Mouse (Mus musculus) right cerebral cortex, postnatal 25 days (tissue): ENCODE results near the gene Pop5.

ENCODE experiments used
- DNase-seq: peaks from one replicate; pipeline ENCODE4 v3.0.0; 2022

Gene Pop5

DNA sequence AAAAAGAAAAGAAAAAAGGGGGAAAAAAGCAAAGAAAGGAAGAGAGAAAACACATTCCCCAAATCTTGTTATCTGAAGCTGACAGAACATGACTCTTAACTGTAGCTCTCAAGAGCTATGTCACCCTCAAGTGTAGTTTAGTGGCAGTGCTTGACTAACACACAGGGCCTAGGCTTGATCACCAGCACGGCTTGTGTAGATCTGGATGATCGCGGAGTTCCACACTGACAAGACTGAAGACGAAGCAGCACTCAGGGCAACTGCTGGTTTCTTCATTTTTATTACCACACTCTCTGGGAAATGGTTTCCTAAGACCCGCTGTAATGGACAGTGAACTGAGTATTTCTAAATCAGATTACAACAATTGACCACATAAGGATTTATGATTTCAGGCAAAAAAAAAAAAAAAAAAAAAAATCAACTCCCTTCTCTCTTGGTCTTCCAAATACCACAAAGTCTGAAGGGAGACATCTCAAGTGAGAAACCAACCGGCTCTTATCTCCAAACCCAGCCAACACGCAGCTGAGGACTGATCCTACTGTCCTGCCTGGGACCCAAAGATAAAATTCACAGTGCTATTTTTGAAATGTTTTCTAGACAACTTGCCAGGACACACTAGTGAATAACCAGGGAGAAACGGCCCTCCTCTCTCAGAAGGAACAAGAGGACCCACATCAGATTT lies 31.3 kb downstream of the Pop5 start:
- DNase-seq: no peak

- no peak for DNase-seq
Observed at GRCm38 (mm10) chr5:115267469-115268045, 31.9 kb downstream of the Pop5 start.

GRCm38 (mm10) chr5:115268266-115268665 lies 32.6 kb downstream of the Pop5 start:
- no peak for DNase-seq

DNA sequence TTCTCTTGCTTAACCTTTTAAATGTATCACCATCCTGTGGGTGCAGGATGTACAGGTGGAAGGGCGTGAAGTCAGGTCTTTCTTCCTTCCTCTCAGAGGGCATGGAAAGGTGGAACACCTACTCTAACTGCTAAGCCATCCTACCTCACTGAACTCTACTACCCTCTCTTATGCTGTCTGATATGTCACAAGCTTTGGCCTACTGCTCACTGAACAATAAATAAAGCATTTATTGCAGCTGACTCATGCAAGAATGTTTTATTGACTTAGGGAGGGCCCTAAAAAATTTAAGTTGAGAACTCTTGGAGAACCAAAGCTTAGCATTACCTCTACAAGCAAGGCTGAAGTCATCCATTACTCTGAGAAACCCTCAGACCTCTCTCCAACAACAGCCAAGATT lies 34.3 kb downstream of the Pop5 start:
- no peak for DNase-seq

- peak; percentile 46 for DNase-seq
Observed at GRCm38 (mm10) chr5:115271931-115272811, 36.5 kb downstream of the Pop5 start.

DNA sequence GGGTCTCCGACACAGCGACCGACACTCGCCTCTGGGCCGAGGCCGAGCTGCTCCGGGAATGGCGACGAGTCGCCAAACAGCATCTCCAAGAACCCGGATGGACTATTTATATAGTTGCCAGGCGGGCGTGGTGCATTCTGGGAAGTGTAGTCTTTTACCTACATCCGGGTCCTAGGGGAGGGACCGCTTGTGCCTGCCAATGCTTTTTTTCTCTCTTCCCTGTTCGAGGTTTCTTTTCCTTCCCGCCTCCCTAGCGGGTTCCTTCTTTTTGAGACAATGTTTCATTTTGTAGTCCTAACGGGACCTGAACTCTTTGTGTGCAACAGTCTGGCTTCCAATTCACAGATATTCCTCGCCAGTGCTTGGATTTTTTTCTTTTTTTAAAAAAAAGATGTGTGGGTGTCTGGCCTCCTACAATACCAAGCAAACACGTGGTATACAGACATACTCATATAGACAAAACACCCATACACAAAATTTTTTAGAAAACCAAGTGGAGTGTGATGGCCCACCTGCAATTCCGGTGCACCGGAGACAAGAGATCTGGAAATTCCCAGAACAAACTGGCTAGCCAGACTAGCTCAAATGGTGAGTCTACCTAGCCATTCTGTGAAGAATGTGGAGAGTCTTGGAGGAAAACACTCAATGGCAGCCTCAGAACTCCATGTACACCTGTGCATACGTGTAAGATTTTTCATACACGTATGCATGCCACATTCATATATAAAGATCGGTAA lies 37.3 kb downstream of the Pop5 start, which contains the start of gene Rnf10:
TSS of gene Rnf10 (minus strand) at position 87 of the 737 bp plus-strand sequence.
- DNase-seq: peak; percentile 96

DNA sequence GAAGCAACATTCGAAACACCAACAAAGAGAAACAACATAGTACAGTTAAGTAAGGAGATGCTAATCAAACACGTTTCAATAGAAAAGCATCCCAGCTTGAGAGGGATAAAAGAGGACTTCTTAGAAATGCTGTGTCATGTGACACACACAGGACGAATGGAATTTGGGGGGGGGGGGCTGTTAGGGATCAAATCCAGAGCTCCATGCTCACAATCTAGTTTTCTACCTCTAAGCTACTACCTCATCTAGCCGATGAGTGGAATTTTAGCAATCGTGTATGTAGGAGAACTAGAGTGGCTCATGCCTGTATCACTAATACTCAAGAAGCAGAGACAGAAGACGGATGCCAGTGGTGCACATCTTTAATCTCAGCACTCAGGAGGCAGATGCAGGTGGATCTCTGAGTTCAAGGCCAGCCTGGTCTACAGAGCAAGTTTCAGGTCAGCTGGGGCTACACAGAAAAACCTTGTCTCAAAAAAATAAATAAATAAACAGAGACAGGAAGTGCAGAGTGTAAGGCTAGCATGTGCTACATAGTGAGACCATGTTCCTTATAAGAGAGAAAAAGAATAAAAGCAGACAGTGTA lies 38.0 kb downstream of the Pop5 start:
- no peak for DNase-seq

DNA sequence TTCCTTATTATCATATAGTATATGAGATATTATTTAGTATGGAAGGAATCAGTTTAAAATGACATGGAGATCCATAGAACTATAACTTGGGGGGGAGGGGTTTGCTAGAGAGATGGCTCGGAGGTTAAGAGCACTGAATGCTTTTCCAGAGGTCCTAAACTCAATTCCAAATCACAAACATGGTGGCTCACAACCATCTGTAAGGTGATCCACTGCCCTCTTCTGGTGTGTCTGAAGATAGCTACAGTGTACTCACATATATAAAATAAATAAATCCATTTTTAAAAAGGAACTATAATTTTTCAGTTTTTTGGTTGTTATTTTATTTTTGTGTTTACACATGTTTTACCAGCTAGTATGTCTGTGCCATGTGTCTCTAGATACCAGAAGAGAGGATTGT lies 38.7 kb downstream of the Pop5 start:
- no peak for DNase-seq

DNA sequence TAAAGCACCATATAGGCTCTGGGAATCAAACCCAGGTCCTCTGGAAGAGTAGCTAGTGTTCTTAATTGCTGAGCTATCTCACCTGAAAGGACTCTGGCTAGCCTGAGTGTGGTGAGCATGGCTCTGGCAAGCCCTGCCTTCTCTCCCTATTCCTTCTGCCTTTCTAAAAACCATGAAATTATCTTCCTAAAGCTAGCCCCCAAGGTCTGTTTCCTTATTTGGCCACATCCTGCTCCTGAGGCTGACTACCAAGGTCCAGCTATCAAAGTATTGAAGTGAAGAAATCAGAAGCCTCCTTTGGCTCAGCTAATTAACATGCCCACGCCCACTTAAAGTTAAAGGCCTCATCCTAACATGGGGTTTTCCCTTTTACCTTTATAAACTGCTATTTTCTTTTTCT lies 39.1 kb downstream of the Pop5 start:
- DNase-seq: no peak

GRCm38 (mm10) chr5:115275998-115276397 lies 40.4 kb downstream of the Pop5 start:
- no peak for DNase-seq

GRCm38 (mm10) chr5:115278053-115278452 lies 42.4 kb downstream of the Pop5 start:
- DNase-seq: no peak

- DNase-seq: no peak
Observed at GRCm38 (mm10) chr5:115278785-115279184, 43.1 kb downstream of the Pop5 start.

DNA sequence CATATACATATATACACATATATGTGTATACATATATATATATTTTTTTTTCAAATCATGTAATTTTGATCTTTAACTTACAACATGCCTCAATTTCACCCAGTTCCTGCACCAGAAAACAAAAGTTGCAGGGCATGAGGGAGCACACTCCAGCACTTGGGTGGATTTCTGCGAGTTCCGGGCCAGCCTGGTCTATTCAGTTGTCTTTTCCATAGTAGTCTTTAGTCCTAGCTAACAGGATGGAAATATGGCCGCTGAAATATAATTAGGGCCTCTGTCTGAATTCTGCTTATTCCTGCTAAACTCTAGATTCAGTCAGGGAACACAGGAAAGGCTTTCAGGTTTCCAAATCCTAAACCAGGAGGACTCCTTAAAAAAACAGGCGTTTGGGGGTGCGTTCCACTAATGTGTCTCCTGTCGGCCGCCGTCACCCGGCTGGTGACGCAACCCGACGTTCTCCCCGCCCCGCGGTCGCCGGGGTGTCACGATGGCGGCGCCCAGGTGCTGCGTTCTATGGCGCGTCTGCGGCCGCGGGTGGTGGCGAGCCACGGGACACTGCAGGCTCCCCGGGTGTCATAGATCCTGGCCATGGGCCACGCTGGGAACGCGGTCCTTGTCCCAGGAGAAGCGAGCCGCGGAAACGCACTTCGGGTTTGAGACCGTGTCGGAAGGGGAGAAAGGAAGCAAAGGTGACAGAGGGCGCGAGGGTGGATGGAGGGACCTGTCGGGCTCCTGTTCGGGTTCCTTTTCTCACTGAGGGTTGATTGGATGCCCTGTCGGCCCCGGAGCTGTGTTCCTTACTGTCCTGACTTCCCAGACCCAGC lies 43.8 kb downstream of the Pop5 start, which contains the start of gene Coq5:
TSS of gene Coq5 (plus strand) at position 441 of the 824 bp plus-strand sequence.
- DNase-seq: peak; percentile 89

- DNase-seq: no peak
Observed at GRCm38 (mm10) chr5:115280050-115280687, 44.5 kb downstream of the Pop5 start.

GRCm38 (mm10) chr5:115284735-115285134 lies 49.1 kb downstream of the Pop5 start:
- DNase-seq: no peak

- DNase-seq: no peak
Observed at GRCm38 (mm10) chr5:115294173-115294572, 58.5 kb downstream of the Pop5 start.
